Mouse (Mus musculus) testis, adult 2 months (tissue): Measurements from ENCODE around the gene Fam221a.

ENCODE experiments used
- CTCF ChIP-seq: fragments of 200-500 bp; IDR thresholded peaks from 2 replicates; pipeline ENCODE4 v1.5.1; 2012; ENCODE audit warnings: low read depth, mild to moderate bottlenecking, inconsistent platforms, low read length, moderate library complexity; ENCODE audit not compliant: control insufficient read depth, insufficient read depth, insufficient replicate concordance
- POLR2A ChIP-seq: fragments of 200-500 bp; IDR thresholded peaks from 2 replicates; pipeline ENCODE4 v1.6.1; 2012; ENCODE audit warnings: low read depth, mild to moderate bottlenecking, inconsistent platforms, low read length, moderate library complexity; ENCODE audit not compliant: control insufficient read depth

- no peak for TF ChIP-seq CTCF
- TF ChIP-seq POLR2A: no peak
Measured at GRCm38 (mm10) chr6:49343737-49344469, 23.6 kb upstream of the Fam221a start.
